Mouse (Mus musculus) embryo, embryonic 11.5 days (tissue): ENCODE data around the gene Olfr763.
"Not testable (repeated sequence)": the region's sequence is repeated elsewhere in the genome, so short reads cannot be mapped to it uniquely, and the experiment has no call there.

Experiments
- DNase-seq: peaks from one replicate; pipeline ENCODE4 v3.0.0-alpha.2; 2012; ENCODE audit warnings: low read depth, low spot score

Olfr763 gene

DNA sequence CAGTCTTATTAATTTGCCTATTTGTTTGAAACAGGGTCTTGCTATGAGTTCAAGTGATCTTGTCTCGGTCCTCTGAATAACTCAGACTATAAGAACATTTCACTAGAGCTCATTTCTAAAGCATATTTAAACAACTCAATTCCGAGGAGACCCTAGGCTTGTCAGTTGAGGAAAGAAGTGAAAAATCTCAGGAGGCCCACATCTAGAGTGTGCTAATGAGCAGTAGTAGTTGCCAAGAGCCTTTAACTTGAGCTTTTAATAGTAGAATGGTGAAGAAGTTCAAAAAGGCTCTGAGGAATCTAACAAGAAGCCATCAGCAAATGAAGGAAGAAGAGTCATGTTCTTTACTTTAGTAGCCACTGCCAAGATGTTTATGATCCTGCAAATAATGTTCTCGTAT lies 29.2 kb downstream of the Olfr763 start, which contains the start of gene Olfr764-ps1:
TSS of gene Olfr764-ps1 (minus strand) at position 101 of the 400 bp plus-strand sequence.
- DNase-seq: no peak

DNA sequence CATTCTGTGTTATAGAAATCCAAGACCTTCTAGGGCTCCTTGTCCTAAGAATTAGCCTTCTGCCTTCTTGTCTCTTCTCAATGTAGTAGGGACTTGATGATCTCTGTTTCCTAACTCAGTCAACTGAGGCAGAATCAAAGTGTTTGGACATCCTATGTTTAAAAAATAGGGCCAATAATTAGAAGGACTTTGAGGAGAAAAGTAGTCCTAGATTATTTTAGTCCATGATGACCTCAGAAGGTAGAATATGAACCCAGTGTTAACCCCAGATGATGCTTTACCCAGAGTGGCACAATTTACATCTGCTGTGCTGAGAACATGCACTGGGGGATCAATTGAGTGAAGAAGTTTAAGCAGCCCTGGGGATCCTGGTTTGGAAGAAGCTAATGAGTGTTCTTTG lies 39.3 kb downstream of the Olfr763 start, which contains the start of gene Olfr765:
TSS of gene Olfr765 (minus strand) at position 101 of the 400 bp plus-strand sequence.
- DNase-seq: not testable (repeated sequence)
